Mouse (Mus musculus) MEL (cell line): ENCODE data around the gene Abcc1. TPM values are rescaled to one million over a fixed set of nuclear protein-coding genes. Genes with fewer than 3 reads are reported as not detected.

Source experiments
- DNase-seq: peaks from one replicate; pipeline ENCODE4 v3.0.0; 2011; ENCODE audit warnings: low read depth, low spot score
- H3K27ac ChIP-seq: 2 replicates; pipeline ENCODE4 v1.5.1; 2012; ENCODE audit warnings: low read depth, mild to moderate bottlenecking, control low read depth, low read length, moderate library complexity; ENCODE audit not compliant: control insufficient read depth
- H3K27me3 ChIP-seq, 2 experiments: fragments of 150-350 bp in 1 of 2; sonication (generic) in 1 of 2; 2 replicates each; pipeline ENCODE4 v1.6.1; 2012; ENCODE audit warnings: low read length in 2 of 2, mild to moderate bottlenecking in 2 of 2, improper control_type of control experiment in 1 of 2, moderate library complexity in 1 of 2; ENCODE audit not compliant: insufficient read depth in 2 of 2, control insufficient read depth in 1 of 2
- H3K36me3 ChIP-seq, 2 experiments: 2 replicates each; pipeline ENCODE4 v1.6.1; 2012 to 2014; ENCODE audit warnings: low read length in 2 of 2, improper control_type of control experiment in 1 of 2, inconsistent platforms in 1 of 2, mild to moderate bottlenecking in 1 of 2; ENCODE audit not compliant: insufficient read depth in 2 of 2, control insufficient read depth in 1 of 2
- H3K4me1 ChIP-seq, 2 experiments: fragments of 150-350 bp in 1 of 2; sonication (generic) in 1 of 2; 2 replicates each; pipeline ENCODE4 v1.6.1; 2012; ENCODE audit warnings: low read length in 2 of 2, improper control_type of control experiment in 1 of 2, mild to moderate bottlenecking in 1 of 2; ENCODE audit not compliant: insufficient read depth in 2 of 2, control insufficient read depth in 1 of 2
- H3K4me3 ChIP-seq, 2 experiments: fragments of 150-350 bp in 1 of 2; sonication (generic) in 1 of 2; 2 replicates each; pipeline ENCODE4 v1.5.1; 2012; ENCODE audit warnings: low read depth in 2 of 2, low read length in 2 of 2, mild to moderate bottlenecking in 2 of 2, moderate library complexity in 2 of 2, control low read depth in 1 of 2, improper control_type of control experiment in 1 of 2; ENCODE audit not compliant: control insufficient read depth in 1 of 2, insufficient read depth in 1 of 2
- H3K79me2 ChIP-seq: 2 replicates; pipeline ENCODE4 v1.6.1; 2012; ENCODE audit warnings: mild to moderate bottlenecking, low read length, moderate library complexity; ENCODE audit not compliant: control insufficient read depth, poor library complexity, insufficient read depth
- H3K9ac ChIP-seq: 2 replicates; pipeline ENCODE4 v1.6.1; 2012; ENCODE audit warnings: low read depth, mild to moderate bottlenecking, control low read depth, low read length, moderate library complexity; ENCODE audit not compliant: control insufficient read depth, poor library complexity, severe bottlenecking
- H3K9me3 ChIP-seq: fragments of 150-350 bp; sonication (generic); replicated peaks from 2 replicates; pipeline ENCODE4 v1.6.1; 2012; ENCODE audit warnings: mild to moderate bottlenecking, low read length, improper control_type of control experiment, moderate library complexity; ENCODE audit not compliant: insufficient read depth
- BHLHE40 ChIP-seq: IDR thresholded peaks from 2 replicates; pipeline ENCODE4 v1.6.1; 2012; ENCODE audit warnings: low read depth, mild to moderate bottlenecking, inconsistent platforms, low read length, improper control_type of control experiment, borderline replicate concordance
- CHD1 ChIP-seq: IDR thresholded peaks from 2 replicates; pipeline ENCODE4 v1.6.1; 2012; ENCODE audit warnings: low read depth, mild to moderate bottlenecking, inconsistent platforms, low read length, improper control_type of control experiment
- CHD2 ChIP-seq: IDR thresholded peaks from 2 replicates; pipeline ENCODE4 v1.6.1; 2011; ENCODE audit warnings: low read length, improper control_type of control experiment
- CTCF ChIP-seq, 3 experiments: IDR thresholded peaks in 2 of 3; conservative IDR thresholded peaks in 1 of 3; 2 replicates each; pipeline ENCODE4 v1.5.1; 2011 to 2012; ENCODE audit warnings: low read length in 3 of 3, low read depth in 2 of 3, mild to moderate bottlenecking in 2 of 3, improper control_type of control experiment in 1 of 3, inconsistent platforms in 1 of 3, mixed read lengths in 1 of 3, moderate library complexity in 1 of 3; ENCODE audit not compliant: control insufficient read depth in 1 of 3, insufficient read depth in 1 of 3, poor library complexity in 1 of 3, severe bottlenecking in 1 of 3
- ELF1 ChIP-seq: IDR thresholded peaks from 2 replicates; pipeline ENCODE4 v1.6.1; 2014; ENCODE audit warnings: low read depth, mild to moderate bottlenecking, inconsistent platforms, low read length, improper control_type of control experiment, moderate library complexity
- EP300 ChIP-seq, 2 experiments: IDR thresholded peaks; 2 replicates each; pipeline ENCODE4 v1.6.1; 2011; ENCODE audit warnings: improper control_type of control experiment in 2 of 2, low read length in 2 of 2, low read depth in 1 of 2, mild to moderate bottlenecking in 1 of 2
- GABPA ChIP-seq: IDR thresholded peaks from 2 replicates; pipeline ENCODE4 v1.6.1; 2012; ENCODE audit warnings: low read depth, mild to moderate bottlenecking, inconsistent platforms, low read length, improper control_type of control experiment, moderate library complexity
- HCFC1 ChIP-seq: IDR thresholded peaks from 2 replicates; pipeline ENCODE4 v1.6.1; 2012; ENCODE audit warnings: low read depth, mild to moderate bottlenecking, inconsistent platforms, low read length, improper control_type of control experiment, moderate library complexity
- MAZ ChIP-seq: IDR thresholded peaks from 2 replicates; pipeline ENCODE4 v1.6.1; 2012; ENCODE audit warnings: low read depth, mild to moderate bottlenecking, inconsistent platforms, low read length, improper control_type of control experiment
- MXI1 ChIP-seq: IDR thresholded peaks from 2 replicates; pipeline ENCODE4 v1.6.1; 2011; ENCODE audit warnings: mild to moderate bottlenecking, low read depth, low read length, improper control_type of control experiment
- MYB ChIP-seq: IDR thresholded peaks from 2 replicates; pipeline ENCODE4 v1.6.1; 2011; ENCODE audit warnings: mild to moderate bottlenecking, low read depth, low read length, improper control_type of control experiment
- NELFE ChIP-seq: IDR thresholded peaks from 2 replicates; pipeline ENCODE4 v1.6.1; 2011; ENCODE audit warnings: low read depth, low read length, improper control_type of control experiment
- RCOR1 ChIP-seq: IDR thresholded peaks from 2 replicates; pipeline ENCODE4 v1.6.1; 2012; ENCODE audit warnings: low read depth, mild to moderate bottlenecking, inconsistent platforms, low read length, improper control_type of control experiment
- SMC3 ChIP-seq: IDR thresholded peaks from 2 replicates; pipeline ENCODE4 v1.6.1; 2011; ENCODE audit warnings: low read depth, low read length, improper control_type of control experiment
- TBP ChIP-seq: IDR thresholded peaks from 2 replicates; pipeline ENCODE4 v1.8.0; 2011; ENCODE audit warnings: low read depth, low read length, improper control_type of control experiment
- TCF12 ChIP-seq: IDR thresholded peaks from 2 replicates; pipeline ENCODE4 v1.6.1; 2014; ENCODE audit warnings: low read depth, mild to moderate bottlenecking, inconsistent platforms, low read length, improper control_type of control experiment, moderate library complexity
- UBTF ChIP-seq: IDR thresholded peaks from 2 replicates; pipeline ENCODE4 v1.6.1; 2012; ENCODE audit warnings: low read depth, mild to moderate bottlenecking, inconsistent platforms, low read length, improper control_type of control experiment, moderate library complexity, borderline replicate concordance; ENCODE audit not compliant: insufficient read depth
- USF1 ChIP-seq: IDR thresholded peaks from 2 replicates; pipeline ENCODE4 v1.6.1; 2014; ENCODE audit warnings: low read depth, mild to moderate bottlenecking, inconsistent platforms, low read length, improper control_type of control experiment, moderate library complexity
- ZC3H11A ChIP-seq: IDR thresholded peaks from 2 replicates; pipeline ENCODE4 v1.6.1; 2012; ENCODE audit warnings: low read depth, mild to moderate bottlenecking, inconsistent platforms, low read length, improper control_type of control experiment
- ZMIZ1 ChIP-seq: IDR thresholded peaks from 2 replicates; pipeline ENCODE4 v1.6.1; 2012; ENCODE audit warnings: low read depth, mild to moderate bottlenecking, inconsistent platforms, low read length, improper control_type of control experiment, moderate library complexity
- ZNF384 ChIP-seq: IDR thresholded peaks from 2 replicates; pipeline ENCODE4 v1.6.1; 2012; ENCODE audit warnings: low read depth, mild to moderate bottlenecking, inconsistent platforms, low read length, improper control_type of control experiment
- polyA plus RNA-seq, 2 experiments: library from polyadenylated mRNA; stranded (reverse) in 1 of 2; unstranded in 1 of 2; fragments of >175 nt in 1 of 2; fragments of >200 nt in 1 of 2; gene quantifications; 2 replicates each; pipeline versions ENCODE4 v1.2.1 to v1.2.4; 2012; ENCODE audit warnings: low replicate concordance in 2 of 2, low read depth in 1 of 2; ENCODE audit not compliant: insufficient read length in 2 of 2, insufficient read depth in 1 of 2, missing spikeins in 1 of 2
- total RNA-seq: library from RNA; depleted of rRNA; stranded (reverse); fragments of 300-350 nt; gene quantifications from 2 replicates; pipeline ENCODE4 v1.2.3, GENCODE M21; 2012

The Abcc1 gene
- total and polyA plus RNA-seq, 3 experiments, result 31.5 to 39.8 (median 34.2) TPM

DNA sequence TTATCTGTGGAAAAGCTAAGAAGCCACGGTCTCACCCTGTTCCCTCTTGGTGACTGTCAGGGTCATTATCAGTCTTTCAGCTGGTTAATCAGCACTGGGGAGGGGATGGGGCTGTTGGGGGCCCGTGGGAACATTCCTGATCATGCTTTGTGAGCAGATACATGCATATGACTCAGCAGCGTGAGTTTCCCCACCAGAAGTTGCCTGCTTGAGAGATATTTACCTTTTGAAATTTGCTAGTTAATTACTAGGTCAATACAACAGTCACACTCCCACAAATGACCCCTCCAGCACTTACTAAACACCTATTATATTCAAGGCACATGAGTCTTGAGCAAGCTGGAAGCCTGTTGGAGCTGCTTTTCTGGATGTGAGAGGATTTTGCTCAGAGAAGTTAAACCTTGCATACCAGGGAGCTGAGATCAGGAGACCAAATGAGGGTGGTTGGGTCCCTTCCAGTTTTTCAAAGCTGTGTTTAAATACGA, 11.5 kb downstream of the Abcc1 start (continued):
- TF ChIP-seq EP300 (IDR thresholded peaks at IDR 0.05; ENCODE audit: low read depth in 1 of 2, low read length in 2 of 2) (peak; percentile 49 to 77), MYB (no peak), ZNF384 (no peak), HCFC1 (0 out of 2 replicates have a peak, but pooled peaks have one; percentile 12), CHD1 (no peak), BHLHE40 (peak; percentile 31; the same call in 1 of the 2 replicates), TCF12 (peak; percentile 39; the same call in 1 of the 2 replicates), GABPA (0 out of 2 replicates have a peak, but pooled peaks have one; percentile 44), NELFE (no peak)

- Histone ChIP-seq H3K27me3 (no peaks in the 10 kb centered on the region), H3K9me3 (no peaks in the 10 kb centered on the region), H3K9ac (no peak overlapping the region), H3K4me3 (no peak overlapping the region), H3K36me3 (peaks cover 3 to 62% of the 10 kb centered on the region in 2 experiments; a peak in 2 of 4 replicates), H3K27ac (no peak overlapping the region), H3K79me2 (peaks cover 71% of the 10 kb centered on the region), H3K4me1 (peaks cover 36 to 44% of the 10 kb centered on the region in 2 experiments)
- DNase-seq, result no peak
- TF ChIP-seq CHD2 (no peak), RCOR1 (no peak), ZMIZ1 (no peak), UBTF (no peak), ELF1 (no peak), TCF12 (no peak), ZC3H11A (no peak), USF1 (no peak), MAZ (no peak), BHLHE40 (no peak), MXI1 (no peak), TBP (no peak), CTCF (IDR thresholded peaks at IDR 0.05 in 2 of 3, conservative IDR thresholded peaks at IDR 0.05 in 1 of 3; ENCODE audit: control insufficient read depth in 1 of 3, insufficient read depth in 1 of 3, low read depth in 2 of 3, low read length in 3 of 3, poor library complexity in 1 of 3, severe bottlenecking in 1 of 3) (no peak), SMC3 (no peak), GABPA (no peak)
Observed at GRCm38 (mm10) chr16:14375942-14376341, 14.6 kb downstream of the Abcc1 start.
